Mouse (Mus musculus) cerebellum, adult 2 months (tissue): ENCODE measurements around the gene Tnfaip1. TPM values are rescaled to one million over a fixed set of nuclear protein-coding genes. Genes with fewer than 3 reads are reported as not detected.
"Not testable (repeated sequence)": the region's sequence is repeated elsewhere in the genome, so short reads cannot be mapped to it uniquely, and the experiment has no call there.

Source experiments
- DNase-seq, 2 experiments: peaks; one replicate each; pipeline ENCODE4 v3.0.0; 2021
- H3K27ac ChIP-seq: fragments of 200-500 bp; 2 replicates; pipeline ENCODE4 v1.5.1; 2012; ENCODE audit warnings: low read length, control low read depth, inconsistent platforms; ENCODE audit not compliant: insufficient read depth
- H3K27me3 ChIP-seq: fragments of 200-500 bp; 2 replicates; pipeline ENCODE4 v1.6.1; 2012; ENCODE audit warnings: inconsistent platforms, mild to moderate bottlenecking, low read length, moderate library complexity; ENCODE audit not compliant: control insufficient read depth, insufficient read depth
- H3K4me1 ChIP-seq: fragments of 200-500 bp; 2 replicates; pipeline ENCODE4 v1.6.1; 2011; ENCODE audit warnings: low read length; ENCODE audit not compliant: control insufficient read depth, insufficient read depth
- H3K4me3 ChIP-seq: fragments of 200-500 bp; replicated peaks from 2 replicates; pipeline ENCODE3; 2011; ENCODE audit warnings: mild to moderate bottlenecking, low read depth, low read length, control low read depth; ENCODE audit not compliant: insufficient read depth
- CTCF ChIP-seq: fragments of 200-500 bp; IDR thresholded peaks from 2 replicates; pipeline ENCODE4 v1.5.1; 2011; ENCODE audit warnings: low read depth, mild to moderate bottlenecking, control low read depth, low read length, moderate library complexity, borderline replicate concordance; ENCODE audit not compliant: insufficient read depth
- POLR2A ChIP-seq: fragments of 200-500 bp; IDR thresholded peaks from 2 replicates; pipeline ENCODE4 v1.6.1; 2011; ENCODE audit warnings: low read length, control low read depth, borderline replicate concordance; ENCODE audit not compliant: insufficient read depth
- WGBS: fragments of 180-500 bp; shearing (Covaris S2); methylation state at CpG from one replicate; pipeline ENCODE4 v1.1.7; 2018; 5-methylcytosine and 5-hydroxymethylcytosine counted together
- polyA plus RNA-seq: library from polyadenylated mRNA; depleted of rRNA; stranded (reverse); fragments of >200 nt; gene quantifications from 2 replicates; pipeline ENCODE4 v1.2.3, GENCODE M21; 2012; rRNA removed

Gene Tnfaip1
- 36.7 and 38.0 TPM in 2 replicates for polyA plus RNA-seq

DNA sequence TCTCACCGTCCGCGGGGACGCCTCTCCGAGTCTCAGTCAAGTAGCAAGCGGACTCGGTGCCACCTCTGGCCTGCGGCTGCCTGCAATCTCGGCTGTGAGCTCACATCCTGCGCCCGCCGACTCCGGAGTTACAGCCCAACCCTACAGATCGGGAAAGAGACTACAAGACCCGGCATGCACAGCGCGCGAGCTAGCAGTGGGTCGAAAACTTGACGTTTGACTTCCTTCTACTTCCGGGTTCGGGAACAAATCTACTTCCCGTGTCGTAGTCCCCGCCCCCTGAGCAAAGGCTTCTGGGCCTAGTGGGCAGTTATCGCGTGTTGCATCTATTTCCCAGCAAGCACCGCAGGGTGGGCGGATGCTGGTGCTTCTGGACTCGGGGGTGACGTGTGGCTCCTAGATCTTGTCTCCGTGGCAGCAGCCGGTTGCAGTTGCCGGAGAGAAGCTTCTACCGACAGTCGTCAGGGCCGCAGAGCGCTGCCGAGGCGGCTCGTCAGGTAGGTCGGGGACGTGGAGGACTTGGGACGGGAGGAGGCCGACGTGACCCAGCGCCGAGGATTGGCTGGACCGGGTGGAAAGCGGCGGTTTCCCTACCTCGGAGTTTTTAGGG, at the start of gene Tnfaip1, which contains the start of gene Ift20:
Tnfaip1 (minus strand) TSS at position 253 of the 610 bp plus-strand sequence.
Ift20 (plus strand) TSS at position 282 of the 610 bp plus-strand sequence.
- Histone ChIP-seq H3K27ac (peak within 1 kb of the TSS; percentile 19), H3K4me1 (0 out of 2 replicates have a peak, but pooled peaks cover 6% of the 10 kb centered on the region), H3K27me3 (no peaks in the 10 kb centered on the region), H3K4me3 (peak within 1 kb of the TSS; percentile 81)
- WGBS: under 1% methylated on average over 52 of the region's 52 CpGs
- peak; percentile 96 to 99 for DNase-seq
- TF ChIP-seq POLR2A (peak; percentile 70), CTCF (no peak)

DNA sequence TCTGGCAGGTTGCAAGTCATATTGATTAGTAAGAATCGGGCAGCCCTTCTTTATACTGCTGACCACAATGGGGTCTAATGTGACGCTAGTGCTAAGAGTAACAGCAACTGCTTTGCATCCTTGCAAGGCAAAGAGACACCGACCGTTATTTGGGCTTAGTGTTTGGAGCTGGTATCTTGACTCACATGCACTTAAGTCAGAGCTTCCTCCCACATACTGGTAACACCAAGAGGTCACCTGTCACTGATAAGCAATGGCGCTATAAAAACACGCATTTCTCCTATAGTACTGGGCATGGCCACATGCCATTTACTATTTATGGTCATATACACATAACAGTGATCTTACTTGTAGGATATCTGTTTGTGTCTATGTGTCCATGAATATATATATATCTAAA, 46.7 kb upstream of the Tnfaip1 start:
- TF ChIP-seq POLR2A: no peak
- no peak for TF ChIP-seq CTCF
- H3K27ac ChIP-seq: no peak overlapping the region
- no peak for DNase-seq
- no peak overlapping the region for H3K4me3 ChIP-seq
- H3K27me3 ChIP-seq: no peaks in the 10 kb centered on the region
- H3K4me1 ChIP-seq: no peaks in the 10 kb centered on the region
- 94% methylated on average over 6 of the region's 6 CpGs for WGBS

DNA sequence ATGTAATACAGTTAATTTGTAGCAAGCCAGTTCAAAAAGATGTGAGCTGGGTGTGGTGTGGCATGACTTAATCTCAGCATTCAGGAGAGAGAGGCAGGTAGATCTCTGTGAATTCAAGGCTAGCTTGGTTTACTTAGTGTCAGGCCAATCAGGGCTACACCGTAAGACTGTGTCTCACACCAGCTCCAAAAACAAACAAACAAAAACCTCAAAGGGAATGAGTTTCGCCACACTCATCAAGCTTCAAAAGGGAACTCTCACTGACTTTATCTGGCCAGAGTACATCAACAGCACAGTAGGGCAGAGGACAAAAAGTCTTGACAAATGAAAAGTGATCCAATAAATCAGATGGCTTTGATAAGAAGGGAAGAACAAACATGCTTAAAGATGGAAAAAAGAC, 38.8 kb upstream of the Tnfaip1 start:
- 87% methylated on average over 2 of the region's 2 CpGs for WGBS
- no peak for DNase-seq
- Histone ChIP-seq H3K27ac (no peak overlapping the region), H3K4me1 (no peaks in the 10 kb centered on the region), H3K27me3 (no peaks in the 10 kb centered on the region), H3K4me3 (no peak overlapping the region)
- no peak for TF ChIP-seq CTCF
- no peak for TF ChIP-seq POLR2A

DNA sequence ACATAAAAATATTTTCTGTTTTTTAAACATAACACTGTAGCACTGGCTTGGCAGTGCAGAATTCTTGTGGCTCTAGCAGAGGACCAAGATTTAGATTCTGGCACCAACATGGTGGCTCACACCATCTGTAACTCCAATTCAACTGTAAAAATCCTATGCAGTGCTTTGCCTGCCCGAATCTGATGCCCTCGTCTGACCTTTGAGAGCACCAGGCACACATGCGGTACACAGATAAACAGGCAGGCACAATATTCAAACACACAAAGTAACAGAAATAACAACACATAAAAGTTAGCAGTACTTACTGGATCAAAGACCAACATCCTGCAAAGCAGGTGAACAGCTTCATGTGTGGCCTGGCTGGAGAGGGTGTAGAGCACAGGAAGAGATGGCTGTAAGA, 38.4 kb upstream of the Tnfaip1 start:
- H3K27me3 ChIP-seq: no peaks in the 10 kb centered on the region
- WGBS: 71% methylated on average over 3 of the region's 3 CpGs
- no peak overlapping the region for H3K27ac ChIP-seq
- H3K4me1 ChIP-seq: no peaks in the 10 kb centered on the region
- no peak for TF ChIP-seq CTCF
- no peak for TF ChIP-seq POLR2A
- DNase-seq: no peak
- H3K4me3 ChIP-seq: no peak overlapping the region

DNA sequence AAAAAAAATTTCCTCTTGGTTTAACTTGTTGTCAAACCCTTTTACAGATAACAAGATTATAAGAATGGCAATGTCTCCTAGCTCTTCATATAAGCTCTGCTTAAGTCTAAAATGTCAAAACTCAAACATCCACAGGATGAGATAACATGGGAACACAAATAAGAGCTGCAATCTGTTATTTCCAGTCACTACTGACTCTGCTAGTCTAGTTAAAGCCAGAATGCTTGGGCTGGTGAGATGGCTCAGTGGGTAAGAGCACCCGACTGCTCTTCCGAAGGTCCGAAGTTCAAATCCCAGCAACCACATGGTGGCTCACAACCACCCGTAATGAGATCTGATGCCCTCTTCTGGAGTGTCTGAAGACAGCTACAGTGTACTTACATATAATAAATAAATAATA, 37.9 kb upstream of the Tnfaip1 start:
- not testable (repeated sequence) for H3K27me3 ChIP-seq, H3K27ac ChIP-seq, H3K4me1 ChIP-seq, H3K4me3 ChIP-seq, DNase-seq
- WGBS: 94% methylated on average over 4 of the region's 4 CpGs

DNA sequence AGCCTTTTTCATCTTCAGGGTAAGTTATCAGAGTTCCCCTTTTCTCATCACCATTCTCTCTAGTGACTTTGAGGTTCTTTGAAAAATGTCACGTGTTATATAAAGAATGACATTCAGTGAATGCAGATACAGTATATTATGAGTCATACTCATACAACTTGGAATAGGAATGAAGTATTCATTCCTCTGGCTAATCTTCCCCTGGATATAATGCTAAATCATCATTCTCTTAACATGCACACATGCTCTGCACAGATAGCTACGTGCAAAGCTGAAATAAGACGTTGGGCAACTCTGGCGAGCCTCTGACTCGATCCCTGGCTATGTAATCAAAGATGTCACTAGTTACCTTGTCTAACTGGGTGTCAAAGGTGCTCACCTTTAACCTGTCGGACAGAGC, 35.7 kb upstream of the Tnfaip1 start:
- Histone ChIP-seq H3K4me3 (no peak overlapping the region), H3K27ac (no peak overlapping the region), H3K4me1 (no peaks in the 10 kb centered on the region), H3K27me3 (no peaks in the 10 kb centered on the region)
- TF ChIP-seq POLR2A: no peak
- TF ChIP-seq CTCF: no peak
- 95% methylated on average over 6 of the region's 6 CpGs for WGBS
- no peak for DNase-seq

DNA sequence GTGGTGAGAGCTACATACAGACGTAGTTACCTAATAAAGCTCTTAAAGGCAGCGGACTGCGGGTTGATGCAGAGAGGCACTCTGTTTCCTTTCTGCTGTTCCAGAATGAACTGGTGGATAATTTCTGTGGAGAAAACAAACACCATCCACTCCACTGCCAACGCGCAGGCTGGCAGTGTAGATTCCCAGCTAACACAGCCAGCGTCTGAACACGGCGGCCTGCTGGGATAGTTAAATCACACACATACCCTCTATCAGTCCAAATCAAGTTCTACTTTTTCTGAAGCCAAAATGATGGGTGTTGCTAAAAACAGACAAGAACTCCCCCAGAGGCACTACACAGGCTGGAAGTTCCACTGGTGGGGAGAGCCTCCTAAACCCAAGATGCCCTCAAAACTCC, 35.3 kb upstream of the Tnfaip1 start:
- H3K4me3 ChIP-seq: no peak overlapping the region
- no peaks in the 10 kb centered on the region for H3K27me3 ChIP-seq
- no peak overlapping the region for H3K27ac ChIP-seq
- WGBS: 90% methylated on average over 8 of the region's 8 CpGs
- no peaks in the 10 kb centered on the region for H3K4me1 ChIP-seq
- DNase-seq: no peak
- TF ChIP-seq POLR2A (no peak), CTCF (no peak)

DNA sequence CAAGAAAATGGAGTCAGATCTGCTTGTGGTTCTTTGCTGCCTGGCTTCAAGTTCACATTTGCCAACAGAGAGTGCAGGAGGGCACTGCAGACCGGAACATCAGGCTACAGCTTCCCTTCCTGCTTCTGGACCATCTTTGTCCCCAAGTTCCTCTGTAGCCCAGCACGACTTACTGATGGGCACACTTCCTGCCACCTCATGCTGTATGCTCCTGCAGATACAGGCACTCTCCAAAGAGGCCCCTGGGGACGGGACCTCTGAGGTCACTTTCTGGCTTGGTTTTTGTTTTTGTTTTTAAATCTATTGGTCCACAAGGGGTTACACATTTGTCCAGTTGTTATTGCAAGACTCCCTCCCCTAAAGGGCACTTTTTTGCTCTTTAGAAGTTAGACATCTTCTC, 33.7 kb upstream of the Tnfaip1 start:
- no peak for DNase-seq
- Histone ChIP-seq H3K27me3 (no peaks in the 10 kb centered on the region), H3K4me3 (no peak overlapping the region), H3K27ac (no peak overlapping the region), H3K4me1 (no peaks in the 10 kb centered on the region)
- 74% methylated on average over 3 of the region's 3 CpGs for WGBS
- TF ChIP-seq POLR2A: no peak
- no peak for TF ChIP-seq CTCF
